17 mouse cellular contexts compared by ENCODE assay signal in genomic region chr2:32380001-32380500, GRCm38 (mm10). TPM values are rescaled to one million over a fixed set of nuclear protein-coding genes. Genes with fewer than 3 reads are reported as not detected.
DNase-seq lines count a peak whose midpoint lies in the region; ATAC-seq and TF ChIP-seq lines count a peak whose summit lies in the region.
"Had no signal": no experiment of that assay in that cellular context is flagged by ENCODE, and none has a peak within 500 bp of the region (broad histone marks: within the 10 kb centered on the region; RNA-seq: fewer than 3 reads in every experiment).

No protein-coding gene starts in this region.

- TF ChIP-seq CTCF in forebrain, postnatal 0 days (IDR thresholded peaks at IDR 0.05; ENCODE audit: low read depth) = no peak
- no peak for TF ChIP-seq CTCF in cortical plate, adult 2 months (IDR thresholded peaks at IDR 0.05; ENCODE audit: extremely low read depth, insufficient read depth, low read length)

- no peak overlapping the region for H3K4me3 ChIP-seq in forebrain, postnatal 0 days (ENCODE audit: low read depth, low read length)
- no peak overlapping the region for H3K4me3 ChIP-seq in forebrain, embryonic 13.5 days
- H3K4me3 ChIP-seq in liver, embryonic 12.5 days = no peak overlapping the region
- peak overlapping the region; percentile 60 for H3K4me3 ChIP-seq in cortical plate, adult 2 months (ENCODE audit: insufficient read depth, low read length)
- H3K4me3 ChIP-seq: gastrocnemius, adult 2 months had no signal

- peaks cover 5% of the 10 kb centered on the region; the same call in 1 of the 2 replicates for H3K4me1 ChIP-seq in forebrain, postnatal 0 days (ENCODE audit: insufficient read depth)
- peaks cover 12% of the 10 kb centered on the region for H3K4me1 ChIP-seq in forebrain, embryonic 13.5 days
- peaks cover 26% of the 10 kb centered on the region for H3K4me1 ChIP-seq in liver, embryonic 12.5 days
- peaks cover 1% of the 10 kb centered on the region; the same call in 1 of the 2 replicates for H3K4me1 ChIP-seq in cortical plate, adult 2 months (ENCODE audit: control insufficient read depth, insufficient read depth, low read length)

- ATAC-seq in forebrain, postnatal 0 days = no peak
- no peak for ATAC-seq in forebrain, embryonic 13.5 days
- ATAC-seq in liver, embryonic 12.5 days = no peak
- ATAC-seq: forebrain, embryonic 14.5 days; intestine, postnatal 0 days had no signal

- 78% methylated on average over 7 of the region's 7 CpGs for WGBS in forebrain, postnatal 0 days
- WGBS in forebrain, embryonic 13.5 days = 90% methylated on average over 7 of the region's 7 CpGs
- WGBS in liver, embryonic 12.5 days (ENCODE audit: insufficient replicate concordance) = 82% methylated on average over 7 of the region's 7 CpGs

- H3K9me3 ChIP-seq in forebrain, postnatal 0 days (ENCODE audit: low read length) = no peaks in the 10 kb centered on the region
- no peaks in the 10 kb centered on the region for H3K9me3 ChIP-seq in forebrain, embryonic 13.5 days (replicated peaks)
- H3K9me3 ChIP-seq in liver, embryonic 12.5 days (replicated peaks) = no peaks in the 10 kb centered on the region
- H3K9me3 ChIP-seq: limb, embryonic 13.5 days had no signal

- H3K9ac ChIP-seq in forebrain, postnatal 0 days = no peak overlapping the region
- H3K9ac ChIP-seq in forebrain, embryonic 13.5 days = no peak overlapping the region
- H3K9ac ChIP-seq in liver, embryonic 12.5 days = peak overlapping the region; percentile 20; the same call in 1 of the 2 replicates
- H3K9ac ChIP-seq: limb, embryonic 13.5 days had no signal

- no peak overlapping the region for H3K27ac ChIP-seq in forebrain, postnatal 0 days (ENCODE audit: low read depth, low read length)
- no peak overlapping the region for H3K27ac ChIP-seq in forebrain, embryonic 13.5 days
- H3K27ac ChIP-seq in liver, embryonic 12.5 days = no peak overlapping the region
- H3K27ac ChIP-seq in cortical plate, adult 2 months (ENCODE audit: insufficient read depth, low read length) = no peak overlapping the region
- H3K27ac ChIP-seq: gastrocnemius, adult 2 months; limb, embryonic 13.5 days had no signal

- H3K36me3 ChIP-seq in forebrain, postnatal 0 days (ENCODE audit: insufficient read depth) = peaks cover 50% of the 10 kb centered on the region
- peaks cover 50% of the 10 kb centered on the region for H3K36me3 ChIP-seq in forebrain, embryonic 13.5 days (ENCODE audit: poor library complexity, severe bottlenecking)
- peaks cover 47% of the 10 kb centered on the region for H3K36me3 ChIP-seq in liver, embryonic 12.5 days

- no peak for TF ChIP-seq POLR2A in cortical plate, adult 2 months (IDR thresholded peaks at IDR 0.05; ENCODE audit: extremely low read depth, insufficient read depth, low read length)

- no peaks in the 10 kb centered on the region for H3K27me3 ChIP-seq in forebrain, postnatal 0 days (ENCODE audit: insufficient read depth, low read length)
- H3K27me3 ChIP-seq in forebrain, embryonic 13.5 days = peaks cover 12% of the 10 kb centered on the region
- H3K27me3 ChIP-seq in liver, embryonic 12.5 days (replicated peaks) = peaks cover 35% of the 10 kb centered on the region

- H3K4me2 ChIP-seq in forebrain, postnatal 0 days (ENCODE audit: low read depth) = no peak overlapping the region
- H3K4me2 ChIP-seq in forebrain, embryonic 13.5 days = no peak overlapping the region
- peak overlapping the region; percentile 89 for H3K4me2 ChIP-seq in liver, embryonic 12.5 days

- DNase-seq in forebrain, postnatal 0 days = peak; percentile 26
- no peak for DNase-seq in liver
- DNase-seq in adrenal gland, adult 18-20 months (ENCODE audit: low spot score in 2 of 2) = peak; percentile 50 to 55
- DNase-seq in left cerebral cortex, postnatal 25 days (ENCODE audit: low spot score in 2 of 2) = no peak
- DNase-seq in thymus, postnatal 0 days (ENCODE audit: low spot score) = no peak
- DNase-seq: embryo, embryonic 11 days; gastrocnemius, adult 2 months; lung, adult 18-20 months; lung, postnatal 36 days had no signal

- intact Hi-C loops in left cerebral cortex, postnatal 25 days (cut with DNase I) = no loop called here

RNA-seq across cellular contexts. Expression of gene 1110008P14Rik, which starts 1.7 kb away (rescaled TPM):
- 197 and 210 TPM in 2 replicates for total RNA-seq in forebrain, postnatal 0 days (2014; rRNA removed)
- 160 and 186 TPM in 2 replicates for polyA plus RNA-seq in forebrain, postnatal 0 days (2015; fragmentation: Nextera tagmentation; extraction: Ambion mirVana)
- polyA plus RNA-seq in forebrain, embryonic 13.5 days (2015; fragmentation: Nextera tagmentation; extraction: Ambion mirVana) = 59.6 and 60.4 TPM in 2 replicates
- 36.2 and 40.6 TPM in 2 replicates for polyA plus RNA-seq in liver, embryonic 12.5 days (2016; fragmentation: Nextera tagmentation; extraction: Ambion mirVana)
- 100 to 1,000 TPM; 158 to 166 TPM for total RNA-seq in adrenal gland, adult 18-20 months (2021)
- 931 and 1,007 TPM in 2 replicates for polyA plus RNA-seq in cortical plate, adult 2 months (2012; rRNA removed)
- total RNA-seq in left cerebral cortex, postnatal 25 days (2021) = 100 to 1,000 TPM; 375 to 446 TPM
- polyA plus RNA-seq in thymus, postnatal 0 days (2015; fragmentation: Nextera tagmentation; extraction: Ambion mirVana) = 66.9 and 77.3 TPM in 2 replicates

RNA-seq across cellular contexts. Expression of gene Lcn2, which starts 8.0 kb away (rescaled TPM):
- 0.54 and 1.2 TPM in 2 replicates for total RNA-seq in forebrain, postnatal 0 days (2014; rRNA removed)
- polyA plus RNA-seq in forebrain, postnatal 0 days (2015; fragmentation: Nextera tagmentation; extraction: Ambion mirVana) = 0.63 and 1.0 TPM in 2 replicates
- 0.20 TPM in 1 of 2 replicates, not detected in the other for polyA plus RNA-seq in forebrain, embryonic 13.5 days (2015; fragmentation: Nextera tagmentation; extraction: Ambion mirVana)
- polyA plus RNA-seq in liver, embryonic 12.5 days (2016; fragmentation: Nextera tagmentation; extraction: Ambion mirVana) = 15.2 and 17.7 TPM in 2 replicates
- total RNA-seq in adrenal gland, adult 18-20 months (2021) = 1 to 10 TPM; 1.7 to 2.1 TPM
- polyA plus RNA-seq in cortical plate, adult 2 months (2012; rRNA removed) = 0.25 and 0.58 TPM in 2 replicates
- total RNA-seq in left cerebral cortex, postnatal 25 days (2021) = under 1 TPM; 0.76 to 0.85 TPM
- 4.3 and 6.3 TPM in 2 replicates for polyA plus RNA-seq in thymus, postnatal 0 days (2015; fragmentation: Nextera tagmentation; extraction: Ambion mirVana)

RNA-seq across cellular contexts. Expression of gene Ptges2, which starts 15.6 kb away (rescaled TPM):
- total RNA-seq in forebrain, postnatal 0 days (2014; rRNA removed) = 32.1 and 37.5 TPM in 2 replicates
- polyA plus RNA-seq in forebrain, postnatal 0 days (2015; fragmentation: Nextera tagmentation; extraction: Ambion mirVana) = 54.9 and 58.6 TPM in 2 replicates
- 28.5 and 30.1 TPM in 2 replicates for polyA plus RNA-seq in forebrain, embryonic 13.5 days (2015; fragmentation: Nextera tagmentation; extraction: Ambion mirVana)
- 19.3 and 21.1 TPM in 2 replicates for polyA plus RNA-seq in liver, embryonic 12.5 days (2016; fragmentation: Nextera tagmentation; extraction: Ambion mirVana)
- total RNA-seq in adrenal gland, adult 18-20 months (2021) = 10 to 100 TPM; 56.9 to 66.5 TPM
- polyA plus RNA-seq in cortical plate, adult 2 months (2012; rRNA removed) = 57.9 and 63.4 TPM in 2 replicates
- 10 to 100 TPM; 44.4 to 50.3 TPM for total RNA-seq in left cerebral cortex, postnatal 25 days (2021)
- 17.8 and 18.5 TPM in 2 replicates for polyA plus RNA-seq in thymus, postnatal 0 days (2015; fragmentation: Nextera tagmentation; extraction: Ambion mirVana)

RNA-seq across cellular contexts. Expression of gene Dnm1, which starts 26.9 kb away (rescaled TPM):
- 76.2 and 106 TPM in 2 replicates for total RNA-seq in forebrain, postnatal 0 days (2014; rRNA removed)
- polyA plus RNA-seq in forebrain, postnatal 0 days (2015; fragmentation: Nextera tagmentation; extraction: Ambion mirVana) = 47.9 and 71.6 TPM in 2 replicates
- 13.7 and 20.2 TPM in 2 replicates for polyA plus RNA-seq in forebrain, embryonic 13.5 days (2015; fragmentation: Nextera tagmentation; extraction: Ambion mirVana)
- 2.4 and 3.1 TPM in 2 replicates for polyA plus RNA-seq in liver, embryonic 12.5 days (2016; fragmentation: Nextera tagmentation; extraction: Ambion mirVana)
- total RNA-seq in adrenal gland, adult 18-20 months (2021) = 10 to 100 TPM; 18.6 to 25.6 TPM
- 1,325 and 1,395 TPM in 2 replicates for polyA plus RNA-seq in cortical plate, adult 2 months (2012; rRNA removed)
- 1,000 to 10,000 TPM; 1,197 to 1,302 TPM for total RNA-seq in left cerebral cortex, postnatal 25 days (2021)
- polyA plus RNA-seq in thymus, postnatal 0 days (2015; fragmentation: Nextera tagmentation; extraction: Ambion mirVana) = 0.69 and 0.83 TPM in 2 replicates
- total RNA-seq: monocyte, adult 5-6 weeks; neutrophil, adult 5-6 weeks had no signal

RNA-seq across cellular contexts. Expression of gene Ciz1, which starts 27.9 kb away (rescaled TPM):
- total RNA-seq in forebrain, postnatal 0 days (2014; rRNA removed) = 62.6 and 78.2 TPM in 2 replicates
- polyA plus RNA-seq in forebrain, postnatal 0 days (2015; fragmentation: Nextera tagmentation; extraction: Ambion mirVana) = 51.5 and 52.9 TPM in 2 replicates
- 49.0 and 52.4 TPM in 2 replicates for polyA plus RNA-seq in forebrain, embryonic 13.5 days (2015; fragmentation: Nextera tagmentation; extraction: Ambion mirVana)
- polyA plus RNA-seq in liver, embryonic 12.5 days (2016; fragmentation: Nextera tagmentation; extraction: Ambion mirVana) = 24.8 and 27.1 TPM in 2 replicates
- total RNA-seq in adrenal gland, adult 18-20 months (2021) = 10 to 100 TPM; 62.6 to 69.6 TPM
- 171 and 184 TPM in 2 replicates for polyA plus RNA-seq in cortical plate, adult 2 months (2012; rRNA removed)
- 10 to 100 TPM; 67.5 to 73.1 TPM for total RNA-seq in left cerebral cortex, postnatal 25 days (2021)
- 30.5 and 37.6 TPM in 2 replicates for polyA plus RNA-seq in thymus, postnatal 0 days (2015; fragmentation: Nextera tagmentation; extraction: Ambion mirVana)

Comparison
In these comparisons a context has a peak if more than half of its experiments do, and no peak if none do; other contexts are left out.
1. DNase-seq: peak in forebrain, postnatal 0 days (single experiment) and adrenal gland, adult 18-20 months (2 of 2); none in liver (single experiment), left cerebral cortex, postnatal 25 days (0 of 2) and thymus, postnatal 0 days (single experiment).